22 mouse cellular contexts compared by ENCODE assay signal in the genomic region with DNA sequence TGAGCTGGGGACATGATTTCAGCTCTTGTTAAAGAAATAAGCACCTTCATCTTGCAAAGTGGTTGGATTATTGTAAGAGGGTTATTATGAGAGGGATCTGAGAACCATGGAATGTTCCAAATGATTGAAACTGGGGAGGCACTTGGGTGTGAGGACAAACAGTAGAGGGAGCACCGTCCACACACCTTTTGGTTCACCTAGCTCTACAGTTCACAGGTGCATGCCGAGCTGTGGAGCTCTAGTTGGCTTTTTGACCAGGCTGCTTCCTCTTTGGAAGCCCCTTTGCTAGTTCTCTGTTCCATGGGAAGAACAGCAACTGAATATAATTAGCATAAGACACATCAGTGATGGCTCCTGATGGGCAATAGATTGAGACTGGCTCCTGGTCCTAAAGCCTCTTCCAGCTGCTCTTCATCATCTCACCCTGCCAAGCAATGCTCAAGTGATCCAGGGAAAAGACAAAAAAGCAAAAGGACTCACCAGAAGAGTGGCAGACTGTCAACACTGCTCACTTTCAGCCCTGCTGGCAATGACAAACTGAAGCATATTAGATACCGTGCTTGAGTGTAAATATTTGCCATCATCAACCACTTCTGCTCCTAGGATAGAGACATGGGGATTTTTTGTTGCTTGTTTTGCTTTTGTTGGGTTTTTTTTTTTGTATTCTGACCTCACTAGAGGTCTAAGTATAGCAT.
"Had no signal": no experiment of that assay in that cellular context is flagged by ENCODE, and none has a peak within 500 bp of the region (broad histone marks: within the 10 kb centered on the region; RNA-seq: fewer than 3 reads in every experiment).

No protein-coding gene starts in this region.

- H3K4me3 ChIP-seq: kidney, embryonic 15.5 days; limb, embryonic 12.5 days; limb, embryonic 15.5 days; lung, embryonic 15.5 days; megakaryocyte, embryonic 14.5 days; midbrain, embryonic 10.5 days; neural tube, embryonic 12.5 days; neural tube, embryonic 15.5 days had no signal

- H3K4me1 ChIP-seq: limb, embryonic 12.5 days; lung, embryonic 15.5 days; megakaryocyte, embryonic 14.5 days had no signal

- H3K27me3 ChIP-seq: neural tube, embryonic 12.5 days; neural tube, embryonic 15.5 days had no signal

- DNase-seq: kidney, adult 8-10 months; kidney, postnatal 10 days; kidney, postnatal 4 days; left cerebral cortex, postnatal 4 days; liver, postnatal 0 days; lung, postnatal 10 days; lung, postnatal 36 days; midbrain, embryonic 14.5 days; right cerebral cortex, adult 18-20 months; right cerebral cortex, postnatal 14 days; right cerebral cortex, postnatal 4 days; thymus, postnatal 25 days had no signal

- H3K36me3 ChIP-seq: kidney, embryonic 15.5 days; limb, embryonic 12.5 days; limb, embryonic 15.5 days; lung, embryonic 15.5 days; midbrain, embryonic 10.5 days; neural tube, embryonic 12.5 days; neural tube, embryonic 15.5 days had no signal

- ATAC-seq: liver, postnatal 0 days had no signal

- H3K27ac ChIP-seq: kidney, embryonic 15.5 days; limb, embryonic 12.5 days; limb, embryonic 15.5 days; liver, embryonic 14.5 days; lung, embryonic 15.5 days; midbrain, embryonic 10.5 days; neural tube, embryonic 12.5 days; neural tube, embryonic 15.5 days had no signal

- H3K9ac ChIP-seq: kidney, embryonic 15.5 days; limb, embryonic 12.5 days; limb, embryonic 15.5 days; liver, embryonic 14.5 days; liver, postnatal 0 days; lung, embryonic 15.5 days; neural tube, embryonic 12.5 days; neural tube, embryonic 15.5 days had no signal

- H3K9me3 ChIP-seq: kidney, embryonic 15.5 days; limb, embryonic 12.5 days; limb, embryonic 15.5 days; lung, embryonic 15.5 days; midbrain, embryonic 10.5 days; neural tube, embryonic 12.5 days; neural tube, embryonic 15.5 days had no signal

- H3K4me2 ChIP-seq: kidney, embryonic 15.5 days; limb, embryonic 12.5 days; limb, embryonic 15.5 days; liver, embryonic 11.5 days; lung, embryonic 15.5 days; neural tube, embryonic 12.5 days; neural tube, embryonic 15.5 days had no signal
